Mouse (Mus musculus): ENCODE data around the gene Rnf167.

DNA sequence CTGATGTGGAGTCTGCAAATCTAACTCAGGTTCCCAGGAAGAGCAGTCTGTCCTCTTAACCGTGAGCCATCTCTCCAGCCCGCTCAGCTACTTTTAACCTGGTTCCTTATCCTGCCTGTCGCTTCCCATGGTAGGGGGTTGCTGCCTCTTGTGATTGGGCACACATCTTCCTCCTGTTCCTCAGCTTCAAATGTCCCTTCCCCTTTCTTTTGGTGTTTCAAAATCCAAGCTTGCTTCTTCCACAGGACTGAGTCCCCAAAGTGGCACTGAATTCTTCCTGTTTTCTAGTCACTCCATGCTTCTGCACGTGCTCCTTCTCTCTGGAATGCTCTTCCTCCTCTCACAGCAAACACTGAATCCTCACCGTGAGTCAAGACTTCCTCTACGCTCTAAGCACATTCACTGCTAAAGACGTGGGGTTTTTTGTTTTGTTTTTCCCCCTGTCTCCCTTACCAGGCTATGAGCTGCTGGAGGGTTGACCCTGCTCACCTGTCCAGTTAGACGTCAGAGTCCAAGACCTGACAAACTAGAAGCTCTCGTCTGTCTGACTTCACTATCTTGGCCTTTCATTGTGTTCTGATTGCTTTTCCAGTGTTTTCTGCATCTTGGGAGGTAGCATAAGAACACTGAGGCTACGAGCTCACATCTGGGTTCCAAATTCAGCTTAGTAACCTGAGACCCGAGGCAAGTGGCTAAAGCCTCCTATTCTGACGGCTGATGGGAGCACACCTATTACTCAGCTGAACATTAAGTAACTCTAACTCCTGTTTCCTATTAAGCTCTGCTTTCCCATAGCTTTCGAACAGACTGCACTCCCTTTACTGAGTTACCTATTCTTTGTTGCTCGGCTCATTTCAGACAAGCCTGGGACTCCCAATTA lies 20.5 kb downstream of the Rnf167 start:
- TF ChIP-seq POLR2A (IDR thresholded peaks at IDR 0.05; ENCODE audit: insufficient read length, low read depth) (no peak), SRF (IDR thresholded peaks at IDR 0.05; ENCODE audit: control insufficient read depth, insufficient read length, low read depth) (no peak), USF1 (IDR thresholded peaks at IDR 0.05; ENCODE audit: low read depth) (no peak)

All from myocyte (in vitro differentiated cells).